Mouse (Mus musculus) liver, postnatal 0 days (tissue): ENCODE data around the gene Tulp3. TPM values are rescaled to one million over a fixed set of nuclear protein-coding genes. Genes with fewer than 3 reads are reported as not detected.

Experiments
- ATAC-seq: fragments of 200-750 bp; cut with Nextera tagmentation; 2 replicates; pipeline ENCODE4 v1.8.0; 2017; ENCODE audit warnings: mild to moderate bottlenecking, moderate library complexity
- DNase-seq: peaks from one replicate; pipeline ENCODE4 v3.0.0-alpha.2; 2016
- H3K27ac ChIP-seq: fragments of 300-500 bp; sonication (generic); 2 replicates; pipeline ENCODE4 v1.5.1; 2014; ENCODE audit warnings: antibody characterized with exemption, moderate library complexity, mild to moderate bottlenecking, low read depth
- H3K27me3 ChIP-seq: fragments of 300-500 bp; sonication (generic); 2 replicates; pipeline ENCODE4 v1.6.1; 2014; ENCODE audit warnings: low read length, control low read depth, mixed read lengths; ENCODE audit not compliant: insufficient read depth
- H3K36me3 ChIP-seq: fragments of 300-500 bp; sonication (generic); replicated peaks from 2 replicates; pipeline ENCODE4 v1.6.1; 2014; ENCODE audit warnings: mild to moderate bottlenecking, control low read depth, low read length, moderate library complexity, mixed read lengths; ENCODE audit not compliant: insufficient read depth
- H3K4me1 ChIP-seq: fragments of 300-500 bp; sonication (generic); 2 replicates; pipeline ENCODE4 v1.6.1; 2014; ENCODE audit warnings: antibody characterized with exemption, mild to moderate bottlenecking, control low read depth; ENCODE audit not compliant: insufficient read depth
- H3K4me2 ChIP-seq: fragments of 300-500 bp; sonication (generic); 2 replicates; pipeline ENCODE4 v1.6.1; 2014; ENCODE audit warnings: low read depth, mild to moderate bottlenecking, low read length, moderate library complexity, mixed read lengths
- H3K4me3 ChIP-seq: fragments of 300-500 bp; sonication (generic); 2 replicates; pipeline ENCODE4 v1.5.1; 2014; ENCODE audit warnings: low read depth, low read length
- H3K9ac ChIP-seq: fragments of 300-500 bp; sonication (generic); replicated peaks from 2 replicates; pipeline ENCODE4 v1.6.1; 2014; ENCODE audit warnings: mild to moderate bottlenecking, moderate library complexity
- H3K9me3 ChIP-seq: fragments of 300-500 bp; sonication (generic); 2 replicates; pipeline ENCODE4 v1.6.1; 2016; ENCODE audit warnings: mild to moderate bottlenecking, control low read depth, low read length, mixed read lengths
- CTCF ChIP-seq: sonication (generic); IDR thresholded peaks from 2 replicates; pipeline ENCODE4 v1.5.1; 2016; ENCODE audit warnings: antibody characterized with exemption, low read depth
- EP300 ChIP-seq: IDR thresholded peaks from 2 replicates; pipeline ENCODE4 v1.6.1; 2016; ENCODE audit warnings: antibody characterized with exemption, low read depth, mild to moderate bottlenecking
- WGBS: fragments of 180-500 bp; shearing (Covaris S2); extraction: QIAGEN DNeasy Blood & Tissue Kit; methylation state at CpG from one replicate; pipeline ENCODE4 v1.1.7; 2014; ENCODE audit not compliant: insufficient replicate concordance; 5-methylcytosine and 5-hydroxymethylcytosine counted together
- polyA plus RNA-seq: library from polyadenylated mRNA; unstranded; fragments of >200 nt; fragmentation: Nextera tagmentation; extraction: Ambion mirVana; gene quantifications from 2 replicates; pipeline ENCODE4 v1.2.1, GENCODE M21; 2015

The Tulp3 gene
- polyA plus RNA-seq, 1 experiment from 2014 or later = 1.2 TPM

DNA sequence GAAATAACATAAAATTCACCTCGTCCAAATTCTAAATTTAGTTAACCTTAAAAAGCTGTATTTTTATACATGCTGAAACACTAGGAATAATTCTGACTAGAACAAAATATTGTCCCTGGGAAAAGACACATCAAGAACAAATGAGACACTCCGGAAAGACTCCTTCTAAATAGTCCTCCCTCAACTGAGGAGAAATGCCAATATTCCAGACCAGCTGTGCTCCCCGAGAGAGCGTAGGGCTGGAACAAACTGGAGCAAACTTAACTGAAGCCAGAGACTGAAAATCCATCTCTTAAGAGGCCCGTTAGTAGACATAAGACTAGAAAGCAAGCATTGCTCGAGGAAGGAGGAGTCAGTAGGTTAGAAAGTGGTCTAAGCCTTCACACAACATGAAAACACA lies 8.9 kb downstream of the Tulp3 start:
- Histone ChIP-seq H3K9me3 (no peaks in the 10 kb centered on the region), H3K27me3 (no peaks in the 10 kb centered on the region), H3K9ac (no peak overlapping the region), H3K36me3 (no peaks in the 10 kb centered on the region), H3K27ac (no peak overlapping the region), H3K4me3 (no peak overlapping the region), H3K4me1 (no peaks in the 10 kb centered on the region), H3K4me2 (no peak overlapping the region)
- ATAC-seq (no peak), DNase-seq (no peak)
- TF ChIP-seq CTCF = no peak
- TF ChIP-seq EP300 = no peak
- WGBS = 77% methylated on average over 6 of the region's 6 CpGs

DNA sequence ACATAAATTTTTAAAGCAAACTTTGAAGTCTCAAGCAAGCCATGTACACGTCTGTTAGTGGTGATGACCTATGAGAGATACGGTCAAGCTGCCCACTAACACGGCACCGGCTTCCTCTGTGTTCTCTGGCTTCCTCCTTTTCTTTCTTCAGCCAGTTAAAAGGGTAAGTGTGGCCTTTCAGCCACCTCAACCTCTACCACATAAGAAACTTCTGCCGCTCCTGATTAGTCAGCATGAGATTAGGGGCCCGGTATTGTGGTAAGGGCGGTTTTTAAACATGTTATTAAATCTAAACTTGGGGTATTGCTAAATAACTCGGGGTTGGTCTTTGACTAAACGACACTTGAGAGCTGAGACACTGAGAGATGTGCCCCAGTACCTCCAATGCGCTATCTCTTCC lies 10.0 kb downstream of the Tulp3 start:
- H3K27ac ChIP-seq = no peak overlapping the region
- no peak overlapping the region for H3K4me2 ChIP-seq
- no peaks in the 10 kb centered on the region for H3K4me1 ChIP-seq
- H3K9ac ChIP-seq = no peak overlapping the region
- DNase-seq = no peak
- no peaks in the 10 kb centered on the region for H3K9me3 ChIP-seq
- H3K36me3 ChIP-seq = no peaks in the 10 kb centered on the region
- 34% methylated on average over 10 of the region's 10 CpGs for WGBS
- H3K27me3 ChIP-seq = no peaks in the 10 kb centered on the region
- no peak overlapping the region for H3K4me3 ChIP-seq
- TF ChIP-seq CTCF (no peak), EP300 (no peak)
- no peak for ATAC-seq

DNA sequence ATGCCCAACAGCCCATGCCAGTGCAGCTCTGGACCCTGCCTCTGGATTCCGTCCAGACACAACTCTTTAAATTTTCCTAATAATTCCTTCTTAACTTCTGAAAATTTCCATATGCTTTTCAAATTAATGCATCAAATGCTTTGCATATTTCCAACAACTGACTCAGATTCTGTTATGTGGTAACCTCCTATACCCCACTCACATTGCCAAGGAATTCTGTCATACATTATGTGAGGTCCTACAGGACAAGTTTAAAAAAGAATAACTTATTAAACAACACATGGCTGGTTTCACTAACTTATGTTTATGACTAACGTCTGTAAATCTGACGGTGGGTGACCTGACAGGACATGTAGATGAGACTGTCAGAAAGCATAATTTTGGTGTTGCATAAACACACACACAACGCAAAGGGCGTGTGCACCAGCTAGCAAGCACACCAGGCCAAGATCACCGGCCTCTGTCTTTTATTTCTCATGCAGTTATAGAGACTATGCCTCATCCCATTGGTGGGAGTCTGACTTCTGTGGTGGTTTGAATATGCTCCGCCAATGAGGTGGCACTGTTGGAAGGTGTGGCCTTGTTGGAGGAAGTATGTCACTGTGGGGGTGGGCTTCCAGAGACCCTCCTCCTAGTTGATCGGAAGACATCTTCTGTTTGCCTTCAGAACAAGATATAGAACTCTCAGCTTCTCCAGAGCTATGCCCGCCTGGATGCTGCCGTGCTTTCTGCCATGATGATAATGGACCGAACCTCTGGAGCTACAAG lies 13.5 kb downstream of the Tulp3 start:
- DNase-seq (no peak), ATAC-seq (no peak)
- H3K27ac ChIP-seq = no peak overlapping the region
- H3K4me2 ChIP-seq = no peak overlapping the region
- no peak overlapping the region for H3K9ac ChIP-seq
- H3K9me3 ChIP-seq = no peaks in the 10 kb centered on the region
- no peaks in the 10 kb centered on the region for H3K36me3 ChIP-seq
- TF ChIP-seq EP300 (no peak), CTCF (no peak)
- H3K27me3 ChIP-seq = no peaks in the 10 kb centered on the region
- WGBS = 83% methylated on average over 11 of the region's 11 CpGs
- H3K4me1 ChIP-seq = 0 out of 2 replicates have a peak, but pooled peaks cover 3% of the 10 kb centered on the region
- no peak overlapping the region for H3K4me3 ChIP-seq

DNA sequence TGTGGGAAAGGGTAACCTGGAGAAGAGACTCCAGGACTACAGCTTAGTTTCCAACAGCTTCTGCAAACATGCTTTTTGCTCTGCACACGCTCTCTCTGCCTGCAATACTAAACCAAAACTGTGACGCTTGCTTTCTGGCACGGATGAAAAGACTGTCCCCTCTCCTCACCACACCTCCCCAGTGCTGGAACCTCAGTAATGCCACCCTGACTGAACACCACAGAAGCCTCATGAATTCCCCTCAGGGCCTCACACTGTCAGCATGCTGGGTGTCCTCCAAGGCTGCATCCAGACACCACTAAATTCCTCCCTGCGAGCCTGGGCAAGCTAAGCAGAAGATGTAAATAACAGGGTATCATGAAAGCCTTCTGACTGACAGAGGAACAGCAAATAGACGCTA lies 16.8 kb downstream of the Tulp3 start:
- no peak for DNase-seq
- ATAC-seq = no peak
- no peak for TF ChIP-seq EP300
- TF ChIP-seq CTCF = no peak

DNA sequence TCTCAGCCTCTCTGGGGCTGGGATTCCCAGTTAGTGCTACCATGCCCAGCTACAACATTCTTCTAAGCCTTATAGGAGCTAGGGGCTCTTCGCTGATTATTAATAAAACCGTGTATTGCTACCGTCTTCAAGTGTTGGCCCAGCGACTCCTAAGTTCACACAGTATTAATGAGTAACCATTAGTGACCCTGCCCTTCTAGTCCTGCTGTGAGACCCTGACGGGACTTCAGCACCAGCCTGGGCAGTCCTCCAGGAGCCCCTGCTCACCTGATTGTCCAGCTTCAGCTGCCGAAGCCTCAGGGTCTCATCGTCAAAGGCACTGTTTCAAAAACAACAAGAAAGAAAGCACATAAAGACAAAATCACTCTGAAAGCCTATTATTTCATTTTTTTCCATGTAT lies 18.2 kb downstream of the Tulp3 start:
- H3K36me3 ChIP-seq = no peaks in the 10 kb centered on the region

More for the DNA sequence above, 16.8 kb downstream of the Tulp3 start:
- Histone ChIP-seq H3K4me2 (no peak overlapping the region), H3K4me3 (no peak overlapping the region), H3K27ac (no peak overlapping the region), H3K4me1 (0 out of 2 replicates have a peak, but pooled peaks cover 3% of the 10 kb centered on the region), H3K27me3 (no peaks in the 10 kb centered on the region), H3K9me3 (no peaks in the 10 kb centered on the region), H3K36me3 (no peaks in the 10 kb centered on the region), H3K9ac (no peak overlapping the region)
- WGBS = 43% methylated on average over 5 of the region's 5 CpGs

DNA sequence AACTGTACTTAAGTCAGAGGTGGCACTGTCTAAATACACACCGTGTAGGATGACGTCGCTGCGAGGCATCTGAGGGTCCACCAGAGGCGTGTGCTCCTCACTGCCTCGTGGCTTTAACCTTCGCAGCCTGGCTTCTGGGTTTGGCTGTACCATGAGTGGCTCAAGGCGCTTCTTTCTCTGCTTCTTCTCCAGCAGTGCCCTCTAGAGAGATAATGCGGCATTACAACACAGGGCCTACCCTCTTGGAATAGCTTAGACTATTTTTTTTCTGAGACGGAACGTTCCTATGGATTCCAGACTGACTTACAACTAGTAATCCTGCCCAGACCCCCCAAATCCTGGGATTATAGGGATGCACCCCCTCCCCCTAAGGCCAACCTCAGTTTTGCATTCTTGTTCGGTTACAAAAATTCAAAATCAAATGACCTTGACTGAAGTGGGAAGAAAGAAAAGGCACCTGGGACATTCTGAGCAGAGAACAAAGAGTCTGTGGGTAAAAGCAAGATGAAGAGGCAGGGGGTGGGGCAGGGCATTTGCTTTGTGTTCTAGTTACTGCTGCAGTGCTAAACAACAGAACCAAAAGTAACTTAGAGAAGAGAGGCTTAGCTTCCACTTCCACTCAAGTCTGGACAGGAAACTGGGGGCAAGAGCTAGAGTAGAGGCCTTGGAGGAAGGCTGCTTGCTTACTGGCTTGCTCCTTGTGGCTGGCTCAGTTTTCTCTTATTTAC lies 21.1 kb downstream of the Tulp3 start:
- Histone ChIP-seq H3K4me3 (no peak overlapping the region), H3K36me3 (no peaks in the 10 kb centered on the region), H3K9me3 (no peaks in the 10 kb centered on the region), H3K9ac (no peak overlapping the region), H3K27me3 (no peaks in the 10 kb centered on the region), H3K4me1 (0 out of 2 replicates have a peak, but pooled peaks cover 3% of the 10 kb centered on the region), H3K27ac (no peak overlapping the region), H3K4me2 (no peak overlapping the region)
- 20% methylated on average over 12 of the region's 12 CpGs for WGBS
- ATAC-seq (peak; percentile 49; the same call in 1 of the 2 replicates), DNase-seq (peak; percentile 68)
- TF ChIP-seq EP300 (no peak), CTCF (peak; percentile 77)

More for the DNA sequence above, 18.2 kb downstream of the Tulp3 start:
- H3K27me3 ChIP-seq = no peaks in the 10 kb centered on the region
- H3K9me3 ChIP-seq = no peaks in the 10 kb centered on the region
- TF ChIP-seq CTCF (no peak), EP300 (no peak)
- H3K4me1 ChIP-seq = 0 out of 2 replicates have a peak, but pooled peaks cover 3% of the 10 kb centered on the region
- WGBS = 65% methylated on average over 7 of the region's 7 CpGs
- no peak overlapping the region for H3K27ac ChIP-seq
- H3K4me2 ChIP-seq = no peak overlapping the region
- no peak overlapping the region for H3K4me3 ChIP-seq
- no peak overlapping the region for H3K9ac ChIP-seq
- DNase-seq (no peak), ATAC-seq (no peak)
